Mouse (Mus musculus) G1E (cell line): ENCODE measurements around the gene Tpcn2.

ENCODE experiments used
- CTCF ChIP-seq: IDR thresholded peaks from 2 replicates; pipeline ENCODE4 v1.5.1; 2012; ENCODE audit warnings: low read depth, low read length, inconsistent platforms, mixed read lengths
- GATA1 ChIP-seq: IDR thresholded peaks from 2 replicates; pipeline ENCODE4 v1.6.1; 2012; ENCODE audit warnings: borderline replicate concordance, low read length, inconsistent platforms, mixed read lengths
- GATA2 ChIP-seq: IDR thresholded peaks from 2 replicates; pipeline ENCODE4 v1.6.1; 2012; ENCODE audit warnings: low read depth, low read length, inconsistent platforms, borderline replicate concordance

DNA sequence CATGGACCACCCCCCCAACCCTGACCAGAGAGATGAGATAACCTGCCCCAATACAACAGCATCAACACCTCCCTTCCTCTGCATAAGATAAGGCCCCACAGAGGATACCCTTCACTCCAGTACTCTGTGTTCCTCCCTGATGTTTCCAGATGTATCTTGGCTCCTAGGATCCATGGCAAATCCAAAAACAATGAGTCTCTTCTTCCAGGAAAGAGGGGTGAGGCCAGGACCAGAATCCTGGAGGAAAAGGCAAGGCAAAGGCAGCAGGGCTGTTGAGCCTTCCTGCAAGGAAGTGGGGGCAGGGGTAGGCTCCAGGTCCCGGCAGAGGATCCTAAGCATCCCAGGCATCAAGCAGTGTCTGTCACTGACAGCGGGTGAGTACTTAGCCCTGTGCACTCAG lies 62.5 kb downstream of the Tpcn2 start:
- TF ChIP-seq CTCF (no peak), GATA2 (no peak), GATA1 (no peak)
